Mouse (Mus musculus): ENCODE data around the gene Arhgap24. TPM values are rescaled to one million over a fixed set of nuclear protein-coding genes. Genes with fewer than 3 reads are reported as not detected.
"Not testable (repeated sequence)": the region's sequence is repeated elsewhere in the genome, so short reads cannot be mapped to it uniquely, and the experiment has no call there.

Gene Arhgap24
- polyA plus RNA-seq, 1 experiment from 2014 or later = 3.6 TPM

DNA sequence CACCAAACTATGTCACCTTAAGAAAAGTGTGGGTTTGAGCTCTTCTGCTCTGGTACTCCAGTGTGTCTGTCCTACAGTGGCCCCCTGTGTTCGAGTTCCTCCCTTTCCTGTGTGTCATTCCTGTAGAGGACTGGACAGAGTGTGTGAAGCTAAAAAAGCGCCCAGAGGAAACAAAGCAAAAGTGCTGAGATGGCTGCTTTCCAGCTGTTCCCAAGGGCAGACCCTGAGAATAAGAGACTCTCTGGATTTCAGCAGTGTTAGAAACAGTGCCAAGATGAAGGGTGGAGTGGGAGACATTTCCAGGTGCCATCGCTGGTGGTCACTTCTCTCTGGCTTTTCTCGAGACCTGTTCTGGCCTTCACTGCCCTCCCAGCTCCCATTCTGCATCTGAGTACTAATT is 366.7 kb downstream of the Arhgap24 start:
- Histone ChIP-seq H3K27ac (ENCODE audit: low read length) (no peak overlapping the region), H3K36me3 (ENCODE audit: control insufficient read depth, insufficient read depth) (no peaks in the 10 kb centered on the region), H3K4me3 (ENCODE audit: low read depth, low read length) (no peak overlapping the region), H3K9me3 (replicated peaks; ENCODE audit: control insufficient read depth, low read length) (no peaks in the 10 kb centered on the region), H3K4me2 (ENCODE audit: low read depth, low read length) (no peak overlapping the region), H3K27me3 (ENCODE audit: control insufficient read depth, insufficient read depth, low read depth, low read length) (no peaks in the 10 kb centered on the region), H3K9ac (ENCODE audit: low read depth, low read length) (no peak overlapping the region), H3K4me1 (ENCODE audit: control insufficient read depth, low read depth, low read length) (no peaks in the 10 kb centered on the region)
- ATAC-seq (ENCODE audit: low read depth) = no peak
- WGBS (ENCODE audit: insufficient replicate concordance) = 50% methylated on average over 4 of the region's 4 CpGs

DNA sequence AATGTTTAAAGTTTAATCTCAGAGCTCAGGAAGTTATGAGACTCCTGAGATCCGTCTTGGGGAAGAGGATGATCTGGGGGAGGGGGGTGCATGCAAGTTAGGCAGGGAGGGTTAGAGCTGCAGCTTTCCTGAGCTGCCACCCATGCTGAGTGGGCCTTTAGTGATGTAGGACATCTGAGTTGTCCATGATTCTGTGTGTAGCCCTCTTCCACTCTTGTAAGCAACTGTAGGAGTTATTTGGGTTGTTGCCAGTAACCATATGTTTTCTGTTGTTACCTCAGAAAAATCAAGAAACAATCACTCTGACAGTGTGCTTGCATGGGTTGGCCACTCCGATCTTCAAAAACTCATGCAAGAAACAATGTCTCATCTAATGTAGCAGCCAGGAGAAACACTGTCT is 370.6 kb downstream of the Arhgap24 start:
- 51% methylated on average over 2 of the region's 2 CpGs for WGBS (ENCODE audit: insufficient replicate concordance)
- Histone ChIP-seq H3K4me1 (ENCODE audit: control insufficient read depth, low read depth, low read length) (no peaks in the 10 kb centered on the region), H3K27me3 (ENCODE audit: control insufficient read depth, insufficient read depth, low read depth, low read length) (no peaks in the 10 kb centered on the region), H3K36me3 (ENCODE audit: control insufficient read depth, insufficient read depth) (no peaks in the 10 kb centered on the region), H3K27ac (ENCODE audit: low read length) (no peak overlapping the region), H3K9me3 (replicated peaks; ENCODE audit: control insufficient read depth, low read length) (no peaks in the 10 kb centered on the region), H3K4me3 (ENCODE audit: low read depth, low read length) (no peak overlapping the region), H3K4me2 (ENCODE audit: low read depth, low read length) (no peak overlapping the region), H3K9ac (ENCODE audit: low read depth, low read length) (no peak overlapping the region)
- no peak for ATAC-seq (ENCODE audit: low read depth)

DNA sequence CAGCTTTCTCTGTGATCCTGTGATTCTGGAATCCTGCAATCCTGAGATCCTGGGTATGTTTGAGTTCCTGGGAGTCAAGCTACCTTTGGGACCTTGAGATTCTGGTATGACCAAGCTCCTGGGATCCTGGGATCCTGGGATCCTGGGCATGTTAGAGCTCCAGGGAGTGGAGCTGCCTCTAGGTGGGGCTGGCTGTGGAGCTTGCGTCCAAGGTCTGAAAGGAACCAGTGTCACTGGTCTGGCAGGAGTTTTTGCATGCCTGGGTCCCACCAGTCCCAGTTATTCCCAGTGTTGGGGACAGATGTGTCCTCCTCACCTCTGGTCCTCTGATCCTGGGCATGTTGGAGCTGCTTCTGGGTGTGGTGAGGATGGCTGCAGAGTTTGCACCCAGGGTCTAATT is 372.6 kb downstream of the Arhgap24 start:
- H3K9ac ChIP-seq (ENCODE audit: low read depth, low read length) = no peak overlapping the region
- no peaks in the 10 kb centered on the region for H3K36me3 ChIP-seq (ENCODE audit: control insufficient read depth, insufficient read depth)
- H3K4me1 ChIP-seq (ENCODE audit: control insufficient read depth, low read depth, low read length) = no peaks in the 10 kb centered on the region
- 68% methylated on average over 1 of the region's 1 CpGs for WGBS (ENCODE audit: insufficient replicate concordance)
- H3K9me3 ChIP-seq (replicated peaks; ENCODE audit: control insufficient read depth, low read length) = no peaks in the 10 kb centered on the region
- no peaks in the 10 kb centered on the region for H3K27me3 ChIP-seq (ENCODE audit: control insufficient read depth, insufficient read depth, low read depth, low read length)
- no peak overlapping the region for H3K4me2 ChIP-seq (ENCODE audit: low read depth, low read length)
- H3K27ac ChIP-seq (ENCODE audit: low read length) = no peak overlapping the region
- H3K4me3 ChIP-seq (ENCODE audit: low read depth, low read length) = no peak overlapping the region
- ATAC-seq (ENCODE audit: low read depth) = no peak

DNA sequence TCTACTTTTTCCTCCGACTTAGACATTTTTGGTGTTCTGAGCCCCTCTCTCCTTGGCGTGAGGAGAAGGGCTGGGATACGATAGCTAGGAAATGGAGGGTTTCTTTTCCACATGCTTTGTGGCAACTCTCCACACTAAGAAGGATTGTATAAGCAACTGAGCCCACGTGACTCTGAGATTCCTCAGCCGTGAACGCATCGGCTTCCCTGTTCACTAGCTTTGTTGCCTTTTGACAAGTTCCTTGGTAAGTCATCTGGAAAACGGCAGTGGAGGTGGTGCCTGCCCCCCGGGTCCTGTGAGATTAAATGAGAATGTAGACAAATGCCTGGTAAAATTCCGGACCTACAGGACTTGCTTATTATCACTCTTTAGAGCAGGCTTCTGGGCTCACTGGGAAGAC is 374.6 kb downstream of the Arhgap24 start:
- no peak overlapping the region for H3K27ac ChIP-seq (ENCODE audit: low read length)
- H3K27me3 ChIP-seq (ENCODE audit: control insufficient read depth, insufficient read depth, low read depth, low read length) = no peaks in the 10 kb centered on the region
- H3K9me3 ChIP-seq (replicated peaks; ENCODE audit: control insufficient read depth, low read length) = no peaks in the 10 kb centered on the region
- no peak overlapping the region for H3K4me2 ChIP-seq (ENCODE audit: low read depth, low read length)
- WGBS (ENCODE audit: insufficient replicate concordance) = 62% methylated on average over 10 of the region's 10 CpGs
- ATAC-seq (ENCODE audit: low read depth) = no peak
- no peak overlapping the region for H3K9ac ChIP-seq (ENCODE audit: low read depth, low read length)
- no peaks in the 10 kb centered on the region for H3K4me1 ChIP-seq (ENCODE audit: control insufficient read depth, low read depth, low read length)
- no peak overlapping the region for H3K4me3 ChIP-seq (ENCODE audit: low read depth, low read length)
- H3K36me3 ChIP-seq (ENCODE audit: control insufficient read depth, insufficient read depth) = no peaks in the 10 kb centered on the region

DNA sequence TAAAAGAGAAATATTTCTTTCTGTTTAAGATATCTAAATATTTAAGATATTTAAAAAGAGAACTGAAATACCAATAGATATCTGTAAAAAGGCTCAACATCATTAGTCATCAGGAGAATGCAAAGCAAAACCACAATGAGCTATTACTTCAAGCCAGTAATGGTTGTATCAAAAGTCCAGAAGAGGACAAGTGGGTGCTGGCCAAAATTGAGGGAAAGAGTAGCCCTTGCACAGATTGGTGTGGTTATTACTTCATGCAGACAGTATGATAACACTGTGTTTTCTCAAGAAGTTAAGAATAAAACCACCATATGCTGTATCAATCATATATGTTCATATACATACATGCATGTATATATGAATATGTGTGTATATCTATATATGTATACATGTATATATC is 376.9 kb downstream of the Arhgap24 start:
- H3K4me1 ChIP-seq (ENCODE audit: control insufficient read depth, low read depth, low read length) = no peaks in the 10 kb centered on the region
- no peak overlapping the region for H3K27ac ChIP-seq (ENCODE audit: low read length)
- no peak overlapping the region for H3K4me2 ChIP-seq (ENCODE audit: low read depth, low read length)
- no peak overlapping the region for H3K9ac ChIP-seq (ENCODE audit: low read depth, low read length)
- H3K27me3 ChIP-seq (ENCODE audit: control insufficient read depth, insufficient read depth, low read depth, low read length) = no peaks in the 10 kb centered on the region
- no peaks in the 10 kb centered on the region for H3K9me3 ChIP-seq (replicated peaks; ENCODE audit: control insufficient read depth, low read length)
- no peaks in the 10 kb centered on the region for H3K36me3 ChIP-seq (ENCODE audit: control insufficient read depth, insufficient read depth)
- no peak overlapping the region for H3K4me3 ChIP-seq (ENCODE audit: low read depth, low read length)
- ATAC-seq (ENCODE audit: low read depth) = no peak

DNA sequence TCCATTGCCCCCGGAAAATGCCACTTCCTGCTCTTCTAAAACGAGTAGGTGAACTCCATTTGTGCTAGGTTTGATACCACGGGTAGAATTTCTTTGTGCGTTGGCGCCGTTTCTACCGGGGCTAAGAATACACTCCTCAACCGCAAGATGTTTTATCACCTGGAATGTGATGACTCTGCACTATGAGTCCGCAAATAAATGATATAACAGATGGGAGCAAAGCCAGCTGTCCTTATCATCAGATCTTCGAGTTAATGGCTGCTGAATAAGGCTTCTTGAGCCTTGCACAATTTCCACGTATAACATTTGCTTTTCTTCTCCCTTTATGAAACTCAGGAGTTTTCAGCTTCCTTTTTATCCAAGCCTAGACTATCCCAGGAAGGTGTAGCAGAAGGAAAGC is 378.6 kb downstream of the Arhgap24 start:
- no peak for ATAC-seq (ENCODE audit: low read depth)
- WGBS (ENCODE audit: insufficient replicate concordance) = 70% methylated on average over 11 of the region's 11 CpGs

DNA sequence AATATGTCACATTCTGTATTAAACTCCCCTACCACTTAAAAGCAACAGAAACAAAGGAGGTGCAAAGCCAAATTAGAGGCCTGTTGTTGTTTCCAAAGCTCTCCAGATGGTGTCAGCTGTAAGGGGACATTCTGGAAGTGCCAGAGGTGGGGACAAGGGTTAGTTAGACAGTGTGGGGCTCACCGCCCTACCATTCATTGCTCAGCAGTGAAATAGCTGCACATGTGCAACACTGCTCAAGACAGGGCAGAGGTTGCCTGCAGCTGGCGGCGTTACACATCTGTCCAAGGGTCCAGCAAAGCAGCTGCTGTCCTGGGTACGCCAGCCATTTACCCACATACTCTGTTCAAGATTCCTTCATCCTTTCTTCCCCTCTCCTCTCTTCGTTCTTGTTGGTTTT is 387.0 kb downstream of the Arhgap24 start:
- H3K4me2 ChIP-seq (ENCODE audit: low read depth, low read length) = no peak overlapping the region
- no peaks in the 10 kb centered on the region for H3K4me1 ChIP-seq (ENCODE audit: control insufficient read depth, low read depth, low read length)
- H3K36me3 ChIP-seq (ENCODE audit: control insufficient read depth, insufficient read depth) = no peaks in the 10 kb centered on the region
- 55% methylated on average over 5 of the region's 5 CpGs for WGBS (ENCODE audit: insufficient replicate concordance)
- H3K4me3 ChIP-seq (ENCODE audit: low read depth, low read length) = no peak overlapping the region
- no peaks in the 10 kb centered on the region for H3K27me3 ChIP-seq (ENCODE audit: control insufficient read depth, insufficient read depth, low read depth, low read length)
- no peak overlapping the region for H3K9ac ChIP-seq (ENCODE audit: low read depth, low read length)
- no peaks in the 10 kb centered on the region for H3K9me3 ChIP-seq (replicated peaks; ENCODE audit: control insufficient read depth, low read length)
- ATAC-seq (ENCODE audit: low read depth) = no peak
- no peak overlapping the region for H3K27ac ChIP-seq (ENCODE audit: low read length)

More for the DNA sequence above, 378.6 kb downstream of the Arhgap24 start:
- Histone ChIP-seq H3K9ac (ENCODE audit: low read depth, low read length) (no peak overlapping the region), H3K27me3 (ENCODE audit: control insufficient read depth, insufficient read depth, low read depth, low read length) (no peaks in the 10 kb centered on the region), H3K4me2 (ENCODE audit: low read depth, low read length) (no peak overlapping the region), H3K9me3 (replicated peaks; ENCODE audit: control insufficient read depth, low read length) (no peaks in the 10 kb centered on the region), H3K27ac (ENCODE audit: low read length) (no peak overlapping the region), H3K4me3 (ENCODE audit: low read depth, low read length) (no peak overlapping the region), H3K4me1 (ENCODE audit: control insufficient read depth, low read depth, low read length) (no peaks in the 10 kb centered on the region), H3K36me3 (ENCODE audit: control insufficient read depth, insufficient read depth) (no peaks in the 10 kb centered on the region)

DNA sequence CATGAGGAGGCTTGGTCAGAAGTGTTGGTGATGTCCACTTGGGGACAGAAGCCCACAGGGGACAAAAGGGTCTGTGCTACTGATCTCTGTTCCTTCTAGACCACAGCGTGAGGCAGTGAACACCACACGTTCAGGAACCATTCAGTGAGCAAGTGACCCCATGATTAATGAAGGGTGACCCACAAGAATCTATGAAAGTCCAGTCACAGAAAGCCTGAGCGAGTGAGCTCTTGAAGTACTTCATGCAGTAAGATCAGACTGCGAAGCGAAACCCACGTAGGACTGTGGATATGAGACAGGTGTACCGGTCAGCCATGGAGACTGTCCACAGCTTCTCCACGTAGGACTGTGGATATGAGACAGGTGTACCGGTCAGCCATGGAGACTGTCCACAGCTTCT is 391.8 kb downstream of the Arhgap24 start:
- 76% methylated on average over 8 of the region's 9 CpGs for WGBS (ENCODE audit: insufficient replicate concordance)
- H3K27ac ChIP-seq (ENCODE audit: low read length); H3K4me2 ChIP-seq (ENCODE audit: low read depth, low read length); H3K36me3 ChIP-seq (ENCODE audit: control insufficient read depth, insufficient read depth); H3K9ac ChIP-seq (ENCODE audit: low read depth, low read length); ATAC-seq (ENCODE audit: low read depth); H3K9me3 ChIP-seq (replicated peaks; ENCODE audit: control insufficient read depth, low read length); H3K4me3 ChIP-seq (ENCODE audit: low read depth, low read length); H3K27me3 ChIP-seq (ENCODE audit: control insufficient read depth, insufficient read depth, low read depth, low read length); H3K4me1 ChIP-seq (ENCODE audit: control insufficient read depth, low read depth, low read length): not testable (repeated sequence)

DNA sequence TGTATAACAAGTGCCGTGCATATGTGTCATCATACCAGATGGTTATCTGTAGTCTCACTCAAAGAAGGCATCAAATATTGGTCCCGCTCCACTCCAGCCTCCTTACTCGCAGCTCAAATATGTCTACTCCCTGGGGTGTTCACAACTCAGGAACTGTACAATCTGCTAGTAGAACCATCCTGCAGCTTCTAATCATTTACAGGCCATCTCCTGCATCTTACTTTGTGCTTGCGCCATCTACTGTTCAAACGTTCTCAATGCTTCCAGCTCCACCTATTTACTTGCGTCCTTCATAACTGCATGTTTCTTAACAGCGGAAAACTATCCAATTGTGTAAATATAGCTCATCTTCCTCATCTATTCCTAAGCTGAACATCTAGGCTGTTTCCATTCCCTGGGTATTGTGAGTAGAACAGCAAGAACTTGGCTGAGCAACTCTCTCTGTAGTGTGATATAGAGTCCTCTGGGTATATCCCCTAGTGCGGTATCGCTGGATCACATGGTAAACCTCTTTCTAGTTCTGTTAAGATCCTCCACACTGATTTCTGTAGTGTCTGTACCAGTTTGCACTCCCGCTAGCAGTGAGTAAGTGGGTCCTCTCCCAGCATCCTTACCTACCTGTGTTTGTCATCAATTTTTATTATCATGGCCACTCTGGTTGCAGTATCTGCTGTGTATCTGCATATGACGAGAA is 393.6 kb downstream of the Arhgap24 start:
- 35% methylated on average over 11 of the region's 11 CpGs for WGBS (ENCODE audit: insufficient replicate concordance)

More for the DNA sequence above, 393.6 kb downstream of the Arhgap24 start:
- Histone ChIP-seq H3K27me3 (ENCODE audit: control insufficient read depth, insufficient read depth, low read depth, low read length) (no peaks in the 10 kb centered on the region), H3K9me3 (replicated peaks; ENCODE audit: control insufficient read depth, low read length) (no peaks in the 10 kb centered on the region), H3K36me3 (ENCODE audit: control insufficient read depth, insufficient read depth) (no peaks in the 10 kb centered on the region), H3K9ac (ENCODE audit: low read depth, low read length) (no peak overlapping the region), H3K27ac (ENCODE audit: low read length) (no peak overlapping the region), H3K4me3 (ENCODE audit: low read depth, low read length) (no peak overlapping the region), H3K4me1 (ENCODE audit: control insufficient read depth, low read depth, low read length) (no peaks in the 10 kb centered on the region), H3K4me2 (ENCODE audit: low read depth, low read length) (no peak overlapping the region)
- ATAC-seq (ENCODE audit: low read depth) = no peak
